Mouse (Mus musculus): ENCODE data around the gene Gm21985.
"Not testable (repeated sequence)": the region's sequence is repeated elsewhere in the genome, so short reads cannot be mapped to it uniquely, and the experiment has no call there.

GRCm38 (mm10) chr2:112286062-112286461, 19.9 kb downstream of the Gm21985 start:
- not testable (repeated sequence) for TF ChIP-seq POLR2A (IDR thresholded peaks at IDR 0.05; ENCODE audit: low read depth, low read length); CTCF (IDR thresholded peaks at IDR 0.05; ENCODE audit: extremely low read depth, insufficient read length, insufficient replicate concordance, low read depth, low read length)
